Mouse (Mus musculus) hindbrain, embryonic 14.5 days (tissue): ENCODE data around the gene Atp6v0e. TPM values are rescaled to one million over a fixed set of nuclear protein-coding genes. Genes with fewer than 3 reads are reported as not detected.

Source experiments
- ATAC-seq: fragments of 200-750 bp; cut with Nextera tagmentation; 2 replicates; pipeline ENCODE4 v1.8.0; 2017; ENCODE audit warnings: moderate number of reproducible peaks, mild to moderate bottlenecking, moderate TSS enrichment, moderate library complexity; ENCODE audit not compliant: low FRiP score
- DNase-seq: peaks from one replicate; pipeline ENCODE4 v3.0.0-alpha.2; 2015; ENCODE audit warnings: low spot score
- H3K27ac ChIP-seq: fragments of 300-500 bp; sonication (generic); 2 replicates; pipeline ENCODE4 v1.5.1; 2014; ENCODE audit warnings: mild to moderate bottlenecking, moderate library complexity
- H3K27me3 ChIP-seq: fragments of 300-500 bp; sonication (generic); 2 replicates; pipeline ENCODE4 v1.6.1; 2014; ENCODE audit warnings: mild to moderate bottlenecking, low read length, mixed read lengths; ENCODE audit not compliant: control insufficient read depth, insufficient read depth
- H3K36me3 ChIP-seq: fragments of 300-500 bp; sonication (generic); replicated peaks from 2 replicates; pipeline ENCODE4 v1.6.1; 2014; ENCODE audit not compliant: control insufficient read depth, insufficient read depth
- H3K4me1 ChIP-seq: fragments of 300-500 bp; sonication (generic); replicated peaks from 2 replicates; pipeline ENCODE4 v1.6.1; 2014; ENCODE audit warnings: antibody characterized with exemption, low read length, mixed read lengths; ENCODE audit not compliant: control insufficient read depth, insufficient read depth
- H3K4me2 ChIP-seq: fragments of 300-500 bp; sonication (generic); replicated peaks from 2 replicates; pipeline ENCODE4 v1.6.1; 2014; ENCODE audit warnings: mild to moderate bottlenecking, moderate library complexity
- H3K4me3 ChIP-seq: fragments of 300-500 bp; sonication (generic); replicated peaks from 2 replicates; pipeline ENCODE4 v1.5.1; 2014; ENCODE audit warnings: mild to moderate bottlenecking, low read length
- H3K9ac ChIP-seq: fragments of 300-500 bp; sonication (generic); 2 replicates; pipeline ENCODE4 v1.6.1; 2014
- H3K9me3 ChIP-seq: fragments of 300-500 bp; sonication (generic); 2 replicates; pipeline ENCODE4 v1.6.1; 2016; ENCODE audit warnings: low read length; ENCODE audit not compliant: control insufficient read depth
- WGBS: fragments of 180-500 bp; shearing (Covaris S2); extraction: QIAGEN DNeasy Blood & Tissue Kit; methylation state at CpG from one replicate; pipeline ENCODE4 v1.1.7; 2014; 5-methylcytosine and 5-hydroxymethylcytosine counted together
- polyA plus RNA-seq: library from polyadenylated mRNA; unstranded; fragments of >200 nt; fragmentation: Nextera tagmentation; extraction: Ambion mirVana; gene quantifications from 2 replicates; pipeline ENCODE4 v1.2.1, GENCODE M21; 2014

Gene Atp6v0e
- polyA plus RNA-seq, 1 experiment from 2014 or later: 106 TPM

- no peak overlapping the region for H3K9ac ChIP-seq
- 93% methylated on average over 6 of the region's 6 CpGs for WGBS
- H3K27me3 ChIP-seq: no peaks in the 10 kb centered on the region
- no peak overlapping the region for H3K4me3 ChIP-seq
- H3K9me3 ChIP-seq: no peaks in the 10 kb centered on the region
- DNase-seq (no peak), ATAC-seq (no peak)
- H3K4me2 ChIP-seq: no peak overlapping the region
- peaks cover 76% of the 10 kb centered on the region for H3K36me3 ChIP-seq
- no peaks in the 10 kb centered on the region for H3K4me1 ChIP-seq
- no peak overlapping the region for H3K27ac ChIP-seq
Measured at GRCm38 (mm10) chr17:26623991-26624390, 39.0 kb upstream of the Atp6v0e start.

GRCm38 (mm10) chr17:26624999-26625398, 38.0 kb upstream of the Atp6v0e start:
- DNase-seq (no peak), ATAC-seq (no peak)
- no peak overlapping the region for H3K9ac ChIP-seq
- H3K27ac ChIP-seq: no peak overlapping the region
- no peak overlapping the region for H3K4me2 ChIP-seq
- no peaks in the 10 kb centered on the region for H3K9me3 ChIP-seq
- H3K36me3 ChIP-seq: peaks cover 82% of the 10 kb centered on the region
- H3K4me3 ChIP-seq: no peak overlapping the region
- 90% methylated on average over 10 of the region's 10 CpGs for WGBS
- H3K27me3 ChIP-seq: no peaks in the 10 kb centered on the region
- no peaks in the 10 kb centered on the region for H3K4me1 ChIP-seq

DNA sequence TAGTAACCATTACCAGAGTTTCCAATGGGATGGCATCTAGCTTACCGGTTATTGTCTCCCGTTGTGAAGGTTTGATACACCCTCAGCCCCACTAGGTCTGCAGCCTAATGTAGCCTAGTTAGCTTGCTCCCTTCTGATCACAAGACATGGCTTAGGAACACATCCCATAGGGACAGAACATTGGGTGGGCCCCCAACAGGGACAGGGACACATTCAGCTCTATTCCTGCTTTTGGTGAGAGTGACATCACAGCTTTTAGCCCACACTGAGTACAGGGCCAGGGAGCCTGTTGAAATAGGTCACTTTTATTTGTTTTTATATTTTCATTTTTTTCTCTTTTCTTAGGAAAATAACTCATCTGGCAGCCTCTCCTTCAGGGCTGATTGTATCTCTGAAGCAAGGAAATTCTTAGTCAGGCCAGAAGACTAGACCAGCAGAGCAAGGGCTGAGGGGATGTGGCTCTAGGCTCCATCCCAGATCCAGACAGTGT, 37.5 kb upstream of the Atp6v0e start:
- Histone ChIP-seq H3K4me3 (no peak overlapping the region), H3K27ac (no peak overlapping the region), H3K4me2 (no peak overlapping the region), H3K4me1 (no peaks in the 10 kb centered on the region), H3K27me3 (no peaks in the 10 kb centered on the region), H3K36me3 (peaks cover 88% of the 10 kb centered on the region), H3K9ac (no peak overlapping the region), H3K9me3 (no peaks in the 10 kb centered on the region)
- WGBS: 97% methylated on average over 2 of the region's 2 CpGs
- DNase-seq: no peak
- ATAC-seq: no peak

- WGBS: 92% methylated on average over 6 of the region's 6 CpGs
- Histone ChIP-seq H3K36me3 (peaks cover 98% of the 10 kb centered on the region), H3K4me1 (no peaks in the 10 kb centered on the region), H3K27ac (no peak overlapping the region), H3K4me2 (no peak overlapping the region), H3K9ac (no peak overlapping the region), H3K4me3 (no peak overlapping the region), H3K27me3 (no peaks in the 10 kb centered on the region), H3K9me3 (no peaks in the 10 kb centered on the region)
- ATAC-seq: no peak
- no peak for DNase-seq
Measured at GRCm38 (mm10) chr17:26628479-26628878, 34.6 kb upstream of the Atp6v0e start.

DNA sequence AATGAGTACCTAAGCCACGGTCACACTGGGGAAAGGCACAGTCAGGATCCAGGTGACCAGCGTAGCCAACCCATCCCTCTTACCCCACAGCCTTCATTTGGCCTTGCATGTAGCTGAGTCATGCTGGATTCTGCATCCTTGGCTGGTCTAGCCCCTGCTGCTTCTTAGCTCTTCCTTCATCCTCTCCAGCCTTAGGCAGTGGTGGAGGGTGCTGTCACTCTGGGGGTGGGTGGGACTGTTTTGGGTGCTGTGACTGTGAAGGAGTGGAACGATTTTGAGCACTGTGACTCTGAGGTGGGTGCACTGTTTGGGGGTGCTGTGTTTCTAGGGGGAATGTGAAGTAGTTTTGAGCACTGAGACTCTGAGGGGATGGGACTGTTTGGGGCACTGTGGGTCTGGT, 34.1 kb upstream of the Atp6v0e start:
- DNase-seq (no peak), ATAC-seq (no peak)
- WGBS: 98% methylated on average over 3 of the region's 3 CpGs
- Histone ChIP-seq H3K4me1 (no peaks in the 10 kb centered on the region), H3K9ac (no peak overlapping the region), H3K27ac (no peak overlapping the region), H3K4me3 (no peak overlapping the region), H3K4me2 (no peak overlapping the region), H3K27me3 (no peaks in the 10 kb centered on the region), H3K36me3 (peaks cover 98% of the 10 kb centered on the region), H3K9me3 (no peaks in the 10 kb centered on the region)

DNA sequence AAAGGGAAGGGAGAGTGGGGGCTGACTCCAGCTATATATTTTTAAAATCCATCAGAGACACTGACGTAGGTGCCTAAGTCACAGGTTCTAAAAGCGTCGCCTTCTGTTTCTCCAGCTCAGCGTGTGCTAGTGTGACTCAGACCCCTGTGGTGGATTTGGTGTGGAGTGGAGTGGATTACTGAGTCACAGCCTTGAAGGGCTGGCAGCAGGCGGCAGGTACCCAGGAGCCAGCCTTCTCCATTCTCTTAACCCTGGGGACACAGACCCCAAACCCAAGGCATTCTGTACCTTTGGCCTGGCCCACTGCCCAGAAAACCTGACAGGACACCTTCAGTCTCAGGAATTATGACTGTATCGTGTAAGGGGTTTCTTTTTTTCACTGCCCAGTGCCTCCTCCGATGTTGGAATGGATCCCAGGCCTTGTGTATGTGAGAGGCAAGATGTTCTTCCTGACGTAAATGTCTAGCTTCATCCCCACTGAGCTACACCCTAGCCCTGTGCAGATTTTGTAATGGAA, 31.2 kb upstream of the Atp6v0e start:
- ATAC-seq (no peak), DNase-seq (no peak)
- Histone ChIP-seq H3K4me3 (no peak overlapping the region), H3K4me1 (no peaks in the 10 kb centered on the region), H3K9me3 (no peaks in the 10 kb centered on the region), H3K27me3 (no peaks in the 10 kb centered on the region), H3K4me2 (no peak overlapping the region), H3K9ac (no peak overlapping the region), H3K36me3 (peaks cover 96% of the 10 kb centered on the region), H3K27ac (no peak overlapping the region)
- 89% methylated on average over 8 of the region's 8 CpGs for WGBS

- 98% methylated on average over 9 of the region's 9 CpGs for WGBS
Measured at GRCm38 (mm10) chr17:26633186-26633585, 29.8 kb upstream of the Atp6v0e start.

DNA sequence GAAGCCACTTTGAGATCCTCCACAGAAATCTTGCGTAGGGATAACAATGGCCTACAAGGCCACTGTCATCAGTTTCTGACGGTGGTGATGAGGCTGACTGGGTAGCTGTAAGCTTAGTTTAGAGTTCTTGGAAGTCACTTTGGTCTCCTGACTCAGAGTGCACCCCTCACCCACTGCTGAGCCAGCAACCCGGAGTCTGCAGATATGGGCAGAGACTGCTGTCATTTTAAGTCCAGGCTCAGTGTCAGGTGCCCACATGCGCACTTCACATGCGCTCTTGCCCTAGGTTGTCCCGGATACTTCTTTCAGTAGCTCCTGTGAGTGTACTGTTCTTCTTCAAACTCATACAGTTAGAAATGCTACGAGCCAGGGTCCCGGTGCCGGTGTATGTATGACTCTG, 29.1 kb upstream of the Atp6v0e start:
- H3K27ac ChIP-seq: no peak overlapping the region
- H3K27me3 ChIP-seq: no peaks in the 10 kb centered on the region
- no peak for ATAC-seq
- WGBS: 91% methylated on average over 9 of the region's 9 CpGs
- no peak overlapping the region for H3K4me2 ChIP-seq
- H3K4me1 ChIP-seq: no peaks in the 10 kb centered on the region
- no peak overlapping the region for H3K4me3 ChIP-seq
- no peaks in the 10 kb centered on the region for H3K9me3 ChIP-seq
- H3K36me3 ChIP-seq: peaks cover 94% of the 10 kb centered on the region
- H3K9ac ChIP-seq: no peak overlapping the region
- DNase-seq: no peak

More at GRCm38 (mm10) chr17:26633186-26633585, 29.8 kb upstream of the Atp6v0e start:
- Histone ChIP-seq H3K9me3 (no peaks in the 10 kb centered on the region), H3K36me3 (peaks cover 94% of the 10 kb centered on the region), H3K4me3 (no peak overlapping the region), H3K9ac (no peak overlapping the region), H3K4me2 (no peak overlapping the region), H3K4me1 (no peaks in the 10 kb centered on the region), H3K27me3 (no peaks in the 10 kb centered on the region), H3K27ac (no peak overlapping the region)
- DNase-seq (no peak), ATAC-seq (no peak)

GRCm38 (mm10) chr17:26634539-26634938, 28.5 kb upstream of the Atp6v0e start:
- Histone ChIP-seq H3K9ac (no peak overlapping the region), H3K27ac (no peak overlapping the region), H3K27me3 (no peaks in the 10 kb centered on the region), H3K4me3 (no peak overlapping the region), H3K4me1 (no peaks in the 10 kb centered on the region), H3K36me3 (peaks cover 94% of the 10 kb centered on the region), H3K4me2 (no peak overlapping the region), H3K9me3 (no peaks in the 10 kb centered on the region)
- whole genome bisulfite sequencing: 95% methylated on average over 7 of the region's 7 CpGs
- DNase-seq (no peak), ATAC-seq (no peak)

GRCm38 (mm10) chr17:26635951-26636350, 27.1 kb upstream of the Atp6v0e start:
- H3K36me3 ChIP-seq: peaks cover 93% of the 10 kb centered on the region

More at GRCm38 (mm10) chr17:26635951-26636350, 27.1 kb upstream of the Atp6v0e start:
- Histone ChIP-seq H3K27me3 (no peaks in the 10 kb centered on the region), H3K4me1 (no peaks in the 10 kb centered on the region), H3K9me3 (no peaks in the 10 kb centered on the region), H3K27ac (no peak overlapping the region), H3K9ac (no peak overlapping the region), H3K4me3 (no peak overlapping the region), H3K4me2 (no peak overlapping the region)
- ATAC-seq (no peak), DNase-seq (no peak)
- 85% methylated on average over 7 of the region's 7 CpGs for WGBS
